Mouse (Mus musculus) midbrain, embryonic 11.5 days (tissue): Measurements from ENCODE around the gene Lrch4. TPM values are rescaled to one million over a fixed set of nuclear protein-coding genes. Genes with fewer than 3 reads are reported as not detected.

ENCODE experiments used
- ATAC-seq: fragments of 200-750 bp; cut with Nextera tagmentation; 2 replicates; pipeline ENCODE4 v1.8.0; 2017; ENCODE audit warnings: moderate TSS enrichment, moderate library complexity; ENCODE audit not compliant: low FRiP score
- DNase-seq: peaks from one replicate; pipeline ENCODE4 v3.0.0; 2015; ENCODE audit warnings: low spot score; ENCODE audit errors: missing footprints
- H3K27ac ChIP-seq: fragments of 300-500 bp; sonication (generic); 2 replicates; pipeline ENCODE4 v1.5.1; 2014; ENCODE audit warnings: low read depth, low read length
- H3K27me3 ChIP-seq: fragments of 300-500 bp; sonication (generic); 2 replicates; pipeline ENCODE4 v1.6.1; 2014; ENCODE audit warnings: mild to moderate bottlenecking, low read length, moderate library complexity, mixed read lengths; ENCODE audit not compliant: control insufficient read depth, insufficient read depth
- H3K36me3 ChIP-seq: fragments of 300-500 bp; sonication (generic); 2 replicates; pipeline ENCODE4 v1.6.1; 2014; ENCODE audit warnings: mild to moderate bottlenecking, low read length, moderate library complexity, mixed read lengths; ENCODE audit not compliant: control insufficient read depth, insufficient read depth
- H3K4me1 ChIP-seq: fragments of 300-500 bp; sonication (generic); 2 replicates; pipeline ENCODE4 v1.6.1; 2014; ENCODE audit warnings: low read length; ENCODE audit not compliant: control insufficient read depth, insufficient read depth
- H3K4me2 ChIP-seq: fragments of 300-500 bp; sonication (generic); 2 replicates; pipeline ENCODE4 v1.6.1; 2014; ENCODE audit warnings: mild to moderate bottlenecking, moderate library complexity
- H3K4me3 ChIP-seq: fragments of 300-500 bp; sonication (generic); 2 replicates; pipeline ENCODE4 v1.5.1; 2014; ENCODE audit warnings: low read depth, low read length
- H3K9ac ChIP-seq: fragments of 300-500 bp; sonication (generic); 2 replicates; pipeline ENCODE4 v1.6.1; 2014; ENCODE audit warnings: low read length
- H3K9me3 ChIP-seq: fragments of 300-500 bp; sonication (generic); 2 replicates; pipeline ENCODE4 v1.6.1; 2016; ENCODE audit warnings: low read length; ENCODE audit not compliant: control insufficient read depth
- WGBS: fragments of 180-500 bp; shearing (Covaris S2); extraction: QIAGEN DNeasy Blood & Tissue Kit; methylation state at CpG from one replicate; pipeline ENCODE4 v1.1.7; 2014; 5-methylcytosine and 5-hydroxymethylcytosine counted together
- polyA plus RNA-seq: library from polyadenylated mRNA; unstranded; fragments of >200 nt; fragmentation: Nextera tagmentation; extraction: Ambion mirVana; gene quantifications from 2 replicates; pipeline ENCODE4 v1.2.1, GENCODE M21; 2014

Lrch4 gene
- polyA plus RNA-seq, 1 experiment from 2014 or later, result 28.3 TPM

DNA sequence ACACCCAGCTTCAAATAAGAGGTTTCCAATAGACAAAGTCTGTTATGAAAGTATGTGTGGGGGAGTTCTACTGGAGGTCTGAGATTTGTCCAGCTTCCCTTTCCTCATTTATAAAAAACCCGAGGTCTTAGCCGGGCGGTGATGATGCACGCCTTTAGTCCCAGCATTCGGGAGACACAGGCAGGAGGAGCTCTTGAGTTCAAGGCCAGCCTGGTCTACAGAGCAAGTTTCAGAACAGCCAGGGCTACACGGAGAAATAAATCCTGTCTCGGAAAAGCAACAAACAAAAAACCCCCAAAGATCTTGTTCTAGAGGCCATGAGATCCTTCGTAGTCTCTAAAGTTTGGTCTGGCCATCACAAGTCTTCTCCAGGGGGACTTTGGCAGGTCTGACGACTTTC, 930 bp upstream of the Lrch4 start:
- Histone ChIP-seq H3K36me3 (no peaks in the 10 kb centered on the region), H3K27me3 (no peaks in the 10 kb centered on the region), H3K9ac (peak overlapping the region; percentile 24), H3K4me1 (peaks cover 20% of the 10 kb centered on the region), H3K4me3 (peak overlapping the region; percentile 75), H3K27ac (peak overlapping the region; percentile 31; the same call in 1 of the 2 replicates), H3K4me2 (peak overlapping the region; percentile 40), H3K9me3 (no peaks in the 10 kb centered on the region)
- no peak for DNase-seq
- WGBS, result 7% methylated on average over 9 of the region's 9 CpGs
- ATAC-seq, result no peak

DNA sequence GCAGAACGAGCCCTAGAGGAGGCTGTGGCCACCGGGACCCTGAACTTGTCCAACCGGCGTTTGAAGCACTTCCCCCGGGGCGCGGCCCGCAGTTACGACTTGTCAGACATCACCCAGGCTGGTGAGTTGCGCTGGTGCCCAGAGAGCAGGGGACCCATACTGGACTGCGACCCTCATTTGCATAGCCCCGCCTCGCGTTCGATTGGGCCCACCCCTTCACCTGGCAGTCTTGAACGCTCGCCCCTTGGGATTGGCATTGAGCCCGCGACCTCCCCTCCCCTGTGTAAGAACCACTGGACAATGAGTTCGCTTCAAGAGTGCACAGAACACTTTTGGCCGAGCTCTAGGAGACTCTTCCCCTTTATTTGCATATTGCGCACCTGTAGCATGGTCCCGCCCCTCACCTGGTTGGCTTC, 393 bp downstream of the Lrch4 start:
- peaks cover 20% of the 10 kb centered on the region for H3K4me1 ChIP-seq
- H3K9me3 ChIP-seq, result no peaks in the 10 kb centered on the region
- no peaks in the 10 kb centered on the region for H3K36me3 ChIP-seq
- WGBS, result under 1% methylated on average over 23 of the region's 23 CpGs
- H3K9ac ChIP-seq, result peak overlapping the region; percentile 81
- ATAC-seq, result peak; percentile 64
- peak overlapping the region; percentile 75 for H3K4me3 ChIP-seq
- peak overlapping the region; percentile 61 for H3K4me2 ChIP-seq
- DNase-seq, result peak; percentile 96
- H3K27me3 ChIP-seq, result no peaks in the 10 kb centered on the region
- H3K27ac ChIP-seq, result peak overlapping the region; percentile 89

- Histone ChIP-seq H3K4me3 (peak overlapping the region; percentile 75), H3K27me3 (no peaks in the 10 kb centered on the region), H3K9ac (peak overlapping the region; percentile 81), H3K4me2 (peak overlapping the region; percentile 61), H3K4me1 (peaks cover 20% of the 10 kb centered on the region), H3K9me3 (no peaks in the 10 kb centered on the region), H3K27ac (0 out of 2 replicates have a peak overlapping the region, but pooled peaks have one; percentile 4), H3K36me3 (no peaks in the 10 kb centered on the region)
- ATAC-seq (no peak), DNase-seq (no peak)
- WGBS, result 25% methylated on average over 6 of the region's 6 CpGs
Measured at GRCm38 (mm10) chr5:137629906-137630545, 1.1 kb downstream of the Lrch4 start.

DNA sequence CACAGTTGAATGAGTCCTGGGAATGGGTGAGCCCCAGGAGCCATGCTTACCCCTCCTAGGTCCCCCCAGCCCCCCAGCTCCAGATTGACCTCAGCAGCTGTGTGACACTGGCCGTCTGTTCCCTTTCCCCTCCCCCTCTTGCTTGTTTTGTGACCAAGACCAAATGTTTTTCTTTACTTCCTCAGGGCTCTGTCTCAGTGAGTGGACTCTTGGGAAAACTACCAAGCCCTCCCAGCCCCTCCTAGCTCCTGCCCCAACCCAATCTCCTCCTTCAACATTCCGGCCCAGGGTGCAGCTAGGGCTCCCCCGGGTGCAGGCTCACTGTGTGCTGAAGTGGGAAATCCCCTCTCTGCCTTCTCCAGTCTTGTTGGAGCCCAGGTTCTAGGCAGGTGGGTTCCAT, 1.7 kb downstream of the Lrch4 start:
- Histone ChIP-seq H3K9me3 (no peaks in the 10 kb centered on the region), H3K4me1 (peaks cover 20% of the 10 kb centered on the region), H3K27ac (0 out of 2 replicates have a peak overlapping the region, but pooled peaks have one; percentile 4), H3K27me3 (no peaks in the 10 kb centered on the region), H3K4me3 (peak overlapping the region; percentile 75), H3K4me2 (peak overlapping the region; percentile 61), H3K36me3 (no peaks in the 10 kb centered on the region; the same call in 1 of the 2 replicates), H3K9ac (no peak overlapping the region)
- DNase-seq (peak; percentile 79), ATAC-seq (no peak)
- WGBS, result 63% methylated on average over 3 of the region's 3 CpGs

DNA sequence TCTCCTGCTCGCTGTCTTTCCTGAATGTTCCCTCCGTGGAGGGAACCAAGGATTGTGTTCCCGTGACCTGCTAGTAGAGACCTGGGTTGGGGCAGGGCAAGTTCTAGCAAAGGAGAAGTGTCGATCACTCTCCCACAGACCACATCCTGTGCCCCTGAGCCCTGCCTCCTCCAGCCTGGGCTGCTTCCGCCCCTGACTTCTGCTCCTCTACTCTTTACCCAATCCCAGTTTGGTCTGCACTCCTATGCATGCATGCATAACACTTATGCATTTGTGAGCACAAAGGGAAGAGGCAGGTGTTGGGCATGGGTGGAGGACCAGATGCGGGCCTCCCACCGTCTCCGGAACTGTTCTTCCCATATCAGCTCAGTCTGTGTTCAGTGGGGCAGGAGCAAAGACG, 2.2 kb downstream of the Lrch4 start:
- H3K4me2 ChIP-seq, result no peak overlapping the region
- 69% methylated on average over 9 of the region's 9 CpGs for WGBS
- no peaks in the 10 kb centered on the region for H3K9me3 ChIP-seq
- no peak for ATAC-seq
- H3K9ac ChIP-seq, result no peak overlapping the region
- H3K4me1 ChIP-seq, result peaks cover 20% of the 10 kb centered on the region
- no peak overlapping the region for H3K4me3 ChIP-seq
- DNase-seq, result peak; percentile 75
- H3K27ac ChIP-seq, result no peak overlapping the region
- no peaks in the 10 kb centered on the region; the same call in 1 of the 2 replicates for H3K36me3 ChIP-seq
- no peaks in the 10 kb centered on the region for H3K27me3 ChIP-seq

GRCm38 (mm10) chr5:137631591-137631990, 2.7 kb downstream of the Lrch4 start:
- DNase-seq (no peak), ATAC-seq (no peak)
- Histone ChIP-seq H3K27ac (no peak overlapping the region), H3K4me1 (peaks cover 20% of the 10 kb centered on the region), H3K27me3 (no peaks in the 10 kb centered on the region), H3K36me3 (no peaks in the 10 kb centered on the region; the same call in 1 of the 2 replicates), H3K4me2 (no peak overlapping the region), H3K4me3 (no peak overlapping the region), H3K9ac (no peak overlapping the region), H3K9me3 (no peaks in the 10 kb centered on the region)
- WGBS, result 72% methylated on average over 4 of the region's 4 CpGs

GRCm38 (mm10) chr5:137633397-137634084, 4.6 kb downstream of the Lrch4 start:
- no peak for DNase-seq
- Histone ChIP-seq H3K4me2 (no peak overlapping the region), H3K27ac (no peak overlapping the region), H3K9ac (no peak overlapping the region), H3K4me3 (no peak overlapping the region), H3K36me3 (peaks cover 6% of the 10 kb centered on the region), H3K4me1 (peaks cover 20% of the 10 kb centered on the region), H3K9me3 (no peaks in the 10 kb centered on the region), H3K27me3 (no peaks in the 10 kb centered on the region)
- WGBS, result 83% methylated on average over 12 of the region's 12 CpGs
- ATAC-seq, result no peak

GRCm38 (mm10) chr5:137639472-137639871, 10.6 kb downstream of the Lrch4 start:
- H3K9ac ChIP-seq, result no peak overlapping the region
- WGBS, result 85% methylated on average over 7 of the region's 7 CpGs
- no peak overlapping the region for H3K4me2 ChIP-seq
- peaks cover 28% of the 10 kb centered on the region for H3K36me3 ChIP-seq
- no peak overlapping the region for H3K27ac ChIP-seq
- H3K9me3 ChIP-seq, result no peaks in the 10 kb centered on the region
- DNase-seq, result no peak
- no peak for ATAC-seq
- H3K27me3 ChIP-seq, result peaks cover 8% of the 10 kb centered on the region
- no peaks in the 10 kb centered on the region for H3K4me1 ChIP-seq
- no peak overlapping the region for H3K4me3 ChIP-seq

- DNase-seq, result peak; percentile 74
- no peak within 1 kb of the TSS for H3K27ac ChIP-seq
- no peak within 1 kb of the TSS for H3K4me3 ChIP-seq
- H3K4me1 ChIP-seq, result 0 out of 2 replicates have a peak, but pooled peaks cover 2% of the 10 kb centered on the region
- ATAC-seq, result no peak
- no peaks in the 10 kb centered on the region for H3K9me3 ChIP-seq
- no peak within 1 kb of the TSS for H3K4me2 ChIP-seq
- peaks cover 28% of the 10 kb centered on the region for H3K36me3 ChIP-seq
- peaks cover 24% of the 10 kb centered on the region for H3K27me3 ChIP-seq
- no peak within 1 kb of the TSS for H3K9ac ChIP-seq
- WGBS, result 83% methylated on average over 19 of the region's 19 CpGs
Measured at GRCm38 (mm10) chr5:137641054-137641453, 12.1 kb downstream of the Lrch4 start, which contains the start of gene Sap25. TSS of gene Sap25 (plus strand) at chr5:137641334.
